Mouse (Mus musculus): ENCODE measurements around the gene Tmem236. TPM values are rescaled to one million over a fixed set of nuclear protein-coding genes. Genes with fewer than 3 reads are reported as not detected.

Gene Tmem236
- polyA plus RNA-seq, 1 experiment from 2014 or later: 0.09 TPM

DNA sequence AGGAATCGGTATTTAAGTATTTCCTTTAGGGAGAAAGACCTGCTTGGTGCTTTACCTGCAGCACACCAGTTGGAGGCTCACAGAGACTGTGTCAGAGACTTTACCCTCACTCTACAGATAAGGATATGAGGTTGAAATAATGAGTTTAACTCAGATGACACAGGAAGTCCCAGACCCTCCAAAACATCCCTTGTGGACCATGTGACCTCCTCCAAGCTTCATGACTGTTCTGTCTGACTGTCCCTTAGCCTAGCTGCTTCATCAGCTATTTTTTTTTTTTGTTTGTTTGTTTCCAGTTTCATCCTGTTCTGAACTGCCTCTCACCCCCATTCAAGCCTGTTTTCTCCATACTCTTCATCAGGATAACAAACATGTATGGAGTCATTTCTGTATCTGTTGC is 58.6 kb downstream of the Tmem236 start:
- ATAC-seq: no peak
- Histone ChIP-seq H3K27me3 (no peaks in the 10 kb centered on the region), H3K9ac (no peak overlapping the region), H3K4me3 (no peak overlapping the region), H3K36me3 (ENCODE audit: poor library complexity, severe bottlenecking) (no peaks in the 10 kb centered on the region), H3K9me3 (replicated peaks) (no peaks in the 10 kb centered on the region), H3K4me1 (no peaks in the 10 kb centered on the region), H3K27ac (no peak overlapping the region), H3K4me2 (no peak overlapping the region)
- 90% methylated on average over 1 of the region's 1 CpGs for WGBS

DNA sequence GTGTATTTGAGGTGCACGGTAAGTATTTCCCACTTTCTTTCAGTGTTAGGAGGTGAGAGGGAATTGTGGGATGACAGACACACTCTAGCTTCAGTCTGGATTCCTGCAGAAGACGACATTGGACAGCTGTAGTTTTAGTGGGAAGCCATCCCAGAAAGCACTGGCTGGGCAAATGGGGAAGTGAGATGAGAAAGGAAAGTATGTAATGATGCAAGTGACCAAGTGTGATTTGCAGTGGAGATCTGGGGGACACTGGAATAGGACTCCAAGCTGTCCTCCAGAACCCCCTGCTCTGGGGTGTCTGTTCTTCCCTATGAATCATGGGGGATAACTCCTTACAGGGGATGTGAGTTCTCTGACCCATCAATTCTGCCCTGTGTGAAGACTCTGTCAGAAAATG is 59.7 kb downstream of the Tmem236 start:
- WGBS: 71% methylated on average over 2 of the region's 2 CpGs
- no peaks in the 10 kb centered on the region for H3K9me3 ChIP-seq (replicated peaks)
- ATAC-seq: no peak
- H3K4me2 ChIP-seq: no peak overlapping the region
- H3K9ac ChIP-seq: no peak overlapping the region
- no peaks in the 10 kb centered on the region for H3K27me3 ChIP-seq
- no peak overlapping the region for H3K27ac ChIP-seq
- no peaks in the 10 kb centered on the region for H3K36me3 ChIP-seq (ENCODE audit: poor library complexity, severe bottlenecking)
- no peak overlapping the region for H3K4me3 ChIP-seq
- no peaks in the 10 kb centered on the region for H3K4me1 ChIP-seq

- no peak overlapping the region for H3K27ac ChIP-seq
- H3K4me1 ChIP-seq: no peaks in the 10 kb centered on the region
- H3K9me3 ChIP-seq (replicated peaks): no peaks in the 10 kb centered on the region
- WGBS: 89% methylated on average over 5 of the region's 5 CpGs
- no peaks in the 10 kb centered on the region for H3K27me3 ChIP-seq
- no peak overlapping the region for H3K9ac ChIP-seq
- no peak overlapping the region for H3K4me2 ChIP-seq
- no peaks in the 10 kb centered on the region for H3K36me3 ChIP-seq (ENCODE audit: poor library complexity, severe bottlenecking)
- no peak for ATAC-seq
- no peak overlapping the region for H3K4me3 ChIP-seq
Measured at GRCm38 (mm10) chr2:14235319-14235718, 61.0 kb downstream of the Tmem236 start.

DNA sequence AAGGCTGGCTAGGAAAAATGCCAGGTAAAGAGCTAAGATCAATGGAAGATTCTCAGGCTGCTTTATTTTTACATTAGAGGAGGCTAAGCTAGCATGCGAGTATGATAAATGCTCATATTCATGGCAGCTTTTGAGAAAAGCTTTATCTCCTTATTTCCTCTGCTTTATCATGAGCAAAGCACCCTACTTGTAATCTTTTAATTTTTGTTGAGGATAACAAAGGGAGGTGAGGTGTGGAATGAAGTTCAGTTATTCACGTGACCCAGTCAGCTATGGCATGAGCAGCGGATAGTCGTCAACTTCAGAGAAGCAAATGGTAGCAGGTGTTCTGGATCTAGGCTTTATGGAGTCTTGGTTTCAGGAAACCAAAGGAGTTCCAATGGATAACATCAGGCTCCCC is 62.6 kb downstream of the Tmem236 start:
- no peak overlapping the region for H3K4me3 ChIP-seq
- no peaks in the 10 kb centered on the region for H3K9me3 ChIP-seq (replicated peaks)
- H3K36me3 ChIP-seq (ENCODE audit: poor library complexity, severe bottlenecking): no peaks in the 10 kb centered on the region
- no peak overlapping the region for H3K4me2 ChIP-seq
- ATAC-seq: no peak
- no peak overlapping the region for H3K9ac ChIP-seq
- no peak overlapping the region for H3K27ac ChIP-seq
- H3K4me1 ChIP-seq: no peaks in the 10 kb centered on the region
- no peaks in the 10 kb centered on the region for H3K27me3 ChIP-seq
- 89% methylated on average over 4 of the region's 4 CpGs for WGBS

DNA sequence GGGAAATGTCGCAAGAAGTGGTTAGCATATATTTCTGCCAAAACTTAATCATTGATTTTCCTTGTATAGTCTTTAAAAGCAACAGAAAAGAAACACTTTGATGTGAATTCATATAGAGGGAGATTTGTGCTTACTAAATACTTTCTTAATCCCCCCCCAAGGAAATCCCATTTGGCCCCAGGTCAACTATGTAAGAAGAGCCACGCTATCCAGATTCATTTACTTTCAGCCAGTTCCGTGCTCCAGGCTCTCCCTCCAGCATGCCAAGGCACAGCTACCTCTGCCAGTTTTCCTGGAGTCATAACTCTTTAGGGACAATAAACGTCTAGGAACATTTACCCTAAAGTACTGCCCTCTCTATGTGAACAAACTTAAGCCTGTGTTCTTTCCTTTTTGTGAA is 63.4 kb downstream of the Tmem236 start:
- WGBS: 69% methylated on average over 4 of the region's 4 CpGs
- H3K9me3 ChIP-seq (replicated peaks): no peaks in the 10 kb centered on the region
- H3K4me3 ChIP-seq: no peak overlapping the region
- no peak overlapping the region for H3K9ac ChIP-seq
- no peak overlapping the region for H3K27ac ChIP-seq
- H3K4me2 ChIP-seq: no peak overlapping the region
- H3K27me3 ChIP-seq: no peaks in the 10 kb centered on the region
- H3K4me1 ChIP-seq: no peaks in the 10 kb centered on the region
- ATAC-seq: no peak
- no peaks in the 10 kb centered on the region for H3K36me3 ChIP-seq (ENCODE audit: poor library complexity, severe bottlenecking)

- Histone ChIP-seq H3K4me3 (no peak overlapping the region), H3K4me2 (no peak overlapping the region), H3K27me3 (no peaks in the 10 kb centered on the region), H3K27ac (no peak overlapping the region), H3K9me3 (replicated peaks) (no peaks in the 10 kb centered on the region), H3K36me3 (ENCODE audit: poor library complexity, severe bottlenecking) (no peaks in the 10 kb centered on the region), H3K9ac (no peak overlapping the region), H3K4me1 (no peaks in the 10 kb centered on the region)
- no peak for ATAC-seq
- 71% methylated on average over 5 of the region's 5 CpGs for whole genome bisulfite sequencing
Measured at GRCm38 (mm10) chr2:14239151-14239550, 64.8 kb downstream of the Tmem236 start.

- Histone ChIP-seq H3K4me2 (no peak overlapping the region), H3K4me1 (no peaks in the 10 kb centered on the region), H3K27me3 (no peaks in the 10 kb centered on the region), H3K9ac (no peak overlapping the region), H3K27ac (no peak overlapping the region), H3K9me3 (replicated peaks) (no peaks in the 10 kb centered on the region), H3K36me3 (ENCODE audit: poor library complexity, severe bottlenecking) (no peaks in the 10 kb centered on the region), H3K4me3 (no peak overlapping the region)
- no peak for ATAC-seq
- 92% methylated on average over 5 of the region's 5 CpGs for WGBS
Measured at GRCm38 (mm10) chr2:14244157-14244556, 69.8 kb downstream of the Tmem236 start.

DNA sequence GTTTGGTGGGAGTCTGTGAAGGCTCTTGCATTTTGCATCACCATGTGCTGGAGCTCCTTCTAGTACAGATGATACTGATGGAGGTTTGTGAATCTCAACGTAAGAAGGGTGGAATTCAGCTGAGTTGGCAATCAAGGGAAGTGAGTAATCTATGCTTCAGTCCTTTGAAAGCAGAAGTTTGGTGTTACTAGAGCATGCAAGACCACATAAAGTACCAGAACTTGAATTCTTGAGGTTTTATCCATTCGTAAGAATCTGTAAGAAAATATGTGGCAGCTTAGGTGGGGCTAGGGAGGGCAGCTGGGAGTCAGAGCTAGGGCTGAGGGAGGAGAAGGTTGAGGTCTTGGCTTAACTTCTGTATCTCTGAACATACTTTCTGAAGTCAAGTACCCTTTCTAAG is 70.3 kb downstream of the Tmem236 start:
- WGBS: 86% methylated on average over 2 of the region's 2 CpGs
- no peak overlapping the region for H3K9ac ChIP-seq
- no peak for ATAC-seq
- H3K4me2 ChIP-seq: no peak overlapping the region
- H3K27ac ChIP-seq: no peak overlapping the region
- no peaks in the 10 kb centered on the region for H3K27me3 ChIP-seq
- H3K4me1 ChIP-seq: no peaks in the 10 kb centered on the region
- H3K4me3 ChIP-seq: no peak overlapping the region
- H3K9me3 ChIP-seq (replicated peaks): no peaks in the 10 kb centered on the region
- H3K36me3 ChIP-seq (ENCODE audit: poor library complexity, severe bottlenecking): no peaks in the 10 kb centered on the region

DNA sequence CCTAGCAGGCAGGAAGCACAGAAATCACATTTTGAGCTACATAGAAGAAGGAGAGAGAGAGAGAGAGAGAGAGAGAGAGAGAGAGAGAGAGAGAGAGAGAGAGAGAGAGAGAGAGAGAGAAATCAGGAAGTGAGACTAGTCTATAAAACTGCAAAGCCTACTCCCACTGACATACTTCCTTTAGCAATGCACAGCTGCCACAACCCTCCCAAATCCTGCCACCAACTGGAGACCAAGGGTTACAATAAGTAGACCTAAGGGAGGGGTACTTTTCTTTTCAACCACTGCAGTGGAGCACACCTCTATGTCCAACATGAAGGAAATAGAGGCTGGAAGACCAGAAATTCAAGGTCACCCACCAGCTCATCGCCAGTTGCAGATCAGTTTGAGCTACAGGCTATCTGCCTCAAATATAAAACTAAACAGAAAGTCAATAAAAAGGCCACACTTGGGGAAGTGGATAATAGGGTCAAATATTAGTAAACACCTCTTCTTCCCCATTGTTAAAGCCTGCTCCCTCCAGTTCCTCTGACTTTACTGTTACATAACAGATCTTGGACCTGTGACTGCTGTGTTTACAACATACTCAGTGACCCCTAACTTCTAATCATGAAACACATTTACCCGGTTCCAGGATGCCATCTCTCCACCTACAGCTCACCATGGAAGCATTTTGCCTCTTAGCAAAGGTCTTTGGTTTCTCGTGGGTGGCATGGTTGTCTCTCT is 75.7 kb downstream of the Tmem236 start:
- no peak overlapping the region for H3K4me2 ChIP-seq
- H3K9me3 ChIP-seq (replicated peaks): no peaks in the 10 kb centered on the region
- no peaks in the 10 kb centered on the region for H3K4me1 ChIP-seq
- WGBS: 83% methylated on average over 3 of the region's 3 CpGs
- no peaks in the 10 kb centered on the region for H3K27me3 ChIP-seq
- no peak for ATAC-seq
- no peak overlapping the region for H3K4me3 ChIP-seq
- H3K27ac ChIP-seq: no peak overlapping the region
- H3K9ac ChIP-seq: no peak overlapping the region
- no peaks in the 10 kb centered on the region for H3K36me3 ChIP-seq (ENCODE audit: poor library complexity, severe bottlenecking)

GRCm38 (mm10) chr2:14251938-14252337 is 77.6 kb downstream of the Tmem236 start:
- H3K4me3 ChIP-seq: no peak overlapping the region
- H3K36me3 ChIP-seq (ENCODE audit: poor library complexity, severe bottlenecking): no peaks in the 10 kb centered on the region
- no peak overlapping the region for H3K9ac ChIP-seq
- 85% methylated on average over 3 of the region's 3 CpGs for WGBS
- no peaks in the 10 kb centered on the region for H3K27me3 ChIP-seq
- H3K4me1 ChIP-seq: no peaks in the 10 kb centered on the region
- no peak overlapping the region for H3K27ac ChIP-seq
- no peak for ATAC-seq
- H3K4me2 ChIP-seq: no peak overlapping the region
- no peaks in the 10 kb centered on the region for H3K9me3 ChIP-seq (replicated peaks)

DNA sequence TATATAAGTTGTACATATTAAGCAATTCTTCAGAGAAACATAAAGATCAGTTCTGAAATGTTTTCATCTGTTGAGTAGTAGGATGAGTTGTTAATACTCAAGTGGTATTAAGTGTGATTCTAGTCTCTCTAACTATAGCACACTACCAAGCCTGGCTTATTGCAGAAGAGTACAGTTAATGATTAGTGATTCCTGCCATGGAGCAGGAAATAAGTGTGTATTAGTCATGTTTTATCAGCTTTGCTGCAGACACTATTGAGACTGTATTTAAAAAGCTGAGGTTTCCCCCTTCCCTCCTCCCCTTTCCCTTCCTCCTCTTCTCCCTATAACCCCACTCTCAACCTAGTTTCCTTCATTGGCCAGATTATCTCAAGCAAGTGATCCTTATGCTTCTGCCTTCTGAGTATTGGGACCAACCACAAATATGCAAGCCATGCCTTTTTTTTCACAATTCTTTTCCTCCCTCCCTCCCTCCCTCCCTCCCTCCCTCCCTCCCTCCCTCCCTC is 84.1 kb downstream of the Tmem236 start:
- no peak overlapping the region for H3K4me2 ChIP-seq
- no peak for ATAC-seq

GRCm38 (mm10) chr2:14262090-14262489 is 87.8 kb downstream of the Tmem236 start:
- no peaks in the 10 kb centered on the region for H3K36me3 ChIP-seq (ENCODE audit: poor library complexity, severe bottlenecking)
- H3K27ac ChIP-seq: no peak overlapping the region
- H3K9ac ChIP-seq: no peak overlapping the region
- no peaks in the 10 kb centered on the region for H3K27me3 ChIP-seq
- no peaks in the 10 kb centered on the region for H3K9me3 ChIP-seq (replicated peaks)
- ATAC-seq: no peak
- no peak overlapping the region for H3K4me3 ChIP-seq
- H3K4me2 ChIP-seq: no peak overlapping the region
- WGBS: 84% methylated on average over 1 of the region's 1 CpGs
- no peaks in the 10 kb centered on the region for H3K4me1 ChIP-seq

More for the DNA sequence above, 84.1 kb downstream of the Tmem236 start:
- H3K4me1 ChIP-seq: no peaks in the 10 kb centered on the region
- no peak overlapping the region for H3K27ac ChIP-seq
- no peaks in the 10 kb centered on the region for H3K27me3 ChIP-seq
- no peak overlapping the region for H3K9ac ChIP-seq
- no peaks in the 10 kb centered on the region for H3K36me3 ChIP-seq (ENCODE audit: poor library complexity, severe bottlenecking)
- H3K9me3 ChIP-seq (replicated peaks): no peaks in the 10 kb centered on the region
- no peak overlapping the region for H3K4me3 ChIP-seq

DNA sequence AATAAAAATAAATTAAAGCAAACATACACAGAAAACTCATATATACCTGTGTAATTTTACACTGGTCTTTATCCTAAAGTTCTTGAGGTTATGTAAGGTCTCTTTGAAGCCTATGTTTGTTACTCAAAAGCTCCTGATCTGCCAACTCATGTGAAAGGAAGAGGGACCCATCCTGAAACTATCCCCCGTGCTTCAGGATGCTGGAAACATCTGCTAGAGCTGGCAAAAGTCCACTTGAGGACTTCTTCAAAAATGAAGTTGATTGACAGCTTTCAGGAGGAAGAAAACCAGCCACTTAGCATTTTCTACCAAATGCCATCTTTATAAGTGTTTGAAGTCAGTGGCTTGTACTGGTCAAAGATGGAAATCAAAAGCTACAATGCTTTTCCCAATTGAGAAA is 94.8 kb downstream of the Tmem236 start:
- Histone ChIP-seq H3K9ac (no peak overlapping the region), H3K9me3 (replicated peaks) (no peaks in the 10 kb centered on the region), H3K36me3 (ENCODE audit: poor library complexity, severe bottlenecking) (no peaks in the 10 kb centered on the region), H3K4me3 (no peak overlapping the region), H3K4me1 (no peaks in the 10 kb centered on the region), H3K27me3 (no peaks in the 10 kb centered on the region), H3K4me2 (no peak overlapping the region), H3K27ac (no peak overlapping the region)
- WGBS: 66% methylated on average over 1 of the region's 1 CpGs
- ATAC-seq: no peak
